8 mouse cellular contexts compared by ENCODE assay signal in the genomic region with DNA sequence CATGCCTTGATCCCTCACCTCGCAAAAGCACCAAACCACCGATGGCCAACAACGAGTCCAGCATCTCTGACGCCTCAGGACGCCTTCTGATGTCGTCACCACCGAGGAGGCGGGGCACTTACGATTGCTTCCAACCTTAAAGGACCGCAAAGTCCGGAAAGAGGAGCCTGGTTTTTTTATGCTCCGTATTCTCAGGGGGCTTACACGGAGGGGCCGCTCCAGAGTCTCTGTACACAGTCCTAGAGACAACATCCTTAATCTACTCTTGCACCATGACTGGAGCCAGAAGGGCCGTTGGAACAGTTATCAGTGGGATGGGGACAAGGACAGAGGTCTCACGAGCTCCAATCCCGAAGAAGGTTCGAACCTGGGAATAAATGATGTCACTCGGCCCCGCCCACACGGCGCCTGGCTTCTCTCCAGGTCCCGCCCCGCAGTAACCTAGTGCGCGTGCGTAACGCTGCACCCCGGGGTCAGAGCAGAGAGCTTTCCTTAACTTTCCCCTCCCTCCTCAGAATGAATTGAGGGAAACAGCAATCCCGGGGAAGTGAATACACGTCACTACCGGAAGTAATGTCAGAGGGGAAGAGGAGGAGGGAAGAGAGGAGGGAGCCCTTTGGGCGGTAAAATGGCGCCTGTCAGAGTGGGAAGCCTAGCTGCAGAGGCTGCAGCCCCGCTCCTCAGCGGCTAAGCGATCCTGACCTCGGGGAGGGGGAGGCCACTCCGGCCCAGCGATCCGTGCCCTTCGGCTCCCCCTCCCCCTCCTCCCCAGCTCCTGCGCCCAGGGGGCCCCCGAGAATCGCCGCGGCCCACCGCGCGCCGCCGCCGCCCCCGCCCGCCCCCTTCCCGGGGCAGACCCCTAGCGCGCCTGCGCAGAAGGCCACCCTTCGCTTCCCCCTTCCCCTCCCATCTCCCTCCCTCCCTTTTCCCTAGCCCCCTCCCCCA. TPM values are rescaled to one million over a fixed set of nuclear protein-coding genes. Genes with fewer than 3 reads are reported as not detected.
DNase-seq lines count a peak whose midpoint lies in the region; ATAC-seq and TF ChIP-seq lines count a peak whose summit lies in the region.

No protein-coding gene starts in this region.

- peak overlapping the region; percentile 97 for H3K9ac ChIP-seq in embryonic facial prominence, embryonic 15.5 days
- peak overlapping the region; percentile 96 for H3K9ac ChIP-seq in limb, embryonic 14.5 days (ENCODE audit: low read depth, low read length, severe bottlenecking)
- peak overlapping the region; percentile 87 for H3K9ac ChIP-seq in midbrain, postnatal 0 days (replicated peaks; ENCODE audit: low read length, poor library complexity, severe bottlenecking)

- H3K9me3 ChIP-seq in embryonic facial prominence, embryonic 15.5 days (replicated peaks) = no peaks in the 10 kb centered on the region
- no peaks in the 10 kb centered on the region for H3K9me3 ChIP-seq in limb, embryonic 14.5 days (ENCODE audit: control insufficient read depth, low read length)
- no peaks in the 10 kb centered on the region for H3K9me3 ChIP-seq in midbrain, postnatal 0 days (ENCODE audit: low read length)

- under 1% methylated on average over 58 of the region's 60 CpGs for WGBS in bone marrow, adult 2 months
- under 1% methylated on average over 42 of the region's 60 CpGs for WGBS in embryonic facial prominence, embryonic 15.5 days
- WGBS in limb, embryonic 14.5 days = under 1% methylated on average over 37 of the region's 60 CpGs
- WGBS in midbrain, postnatal 0 days = under 1% methylated on average over 41 of the region's 60 CpGs

- DNase-seq in 416B (ENCODE audit: low read depth) = peak; percentile 100
- DNase-seq in heart, adult 8-10 months (ENCODE audit: low spot score) = peak; percentile 99
- DNase-seq in kidney, adult 9 months = peak; percentile 100
- DNase-seq in limb, embryonic 14.5 days (ENCODE audit: low spot score) = peak; percentile 97
- peak; percentile 98 for DNase-seq in midbrain, postnatal 0 days (ENCODE audit: low spot score)
- peak; percentile 89 to 93 for DNase-seq in spleen, postnatal 14 days (ENCODE audit: low spot score in 2 of 2)

- TF ChIP-seq POLR2A in bone marrow, adult 2 months (IDR thresholded peaks at IDR 0.05; ENCODE audit: borderline replicate concordance, control insufficient read depth, low read depth, low read length) = peak; percentile 96
- TF ChIP-seq POLR2A in limb, embryonic 14.5 days (IDR thresholded peaks at IDR 0.05; ENCODE audit: borderline replicate concordance, extremely low read depth, insufficient read depth, insufficient read length) = peak; percentile 90; the same call in 1 of the 2 replicates

- no peak for TF ChIP-seq CTCF in bone marrow, adult 2 months (IDR thresholded peaks at IDR 0.05; ENCODE audit: control insufficient read depth, insufficient read depth, low read length)
- no peak for TF ChIP-seq CTCF in midbrain, postnatal 0 days (IDR thresholded peaks at IDR 0.05)

- no peaks in the 10 kb centered on the region for H3K27me3 ChIP-seq in embryonic facial prominence, embryonic 15.5 days
- no peaks in the 10 kb centered on the region for H3K27me3 ChIP-seq in limb, embryonic 14.5 days (ENCODE audit: control insufficient read depth, insufficient read depth, low read length)
- no peaks in the 10 kb centered on the region for H3K27me3 ChIP-seq in midbrain, postnatal 0 days (ENCODE audit: insufficient read depth, low read length)

- ATAC-seq in embryonic facial prominence, embryonic 15.5 days (ENCODE audit: insufficient number of reproducible peaks, low FRiP score, low TSS enrichment, low read depth) = peak; percentile 95
- ATAC-seq in limb, embryonic 14.5 days (ENCODE audit: low FRiP score, low read depth) = peak; percentile 96
- peak; percentile 93 for ATAC-seq in midbrain, postnatal 0 days (ENCODE audit: low FRiP score)

- H3K36me3 ChIP-seq in embryonic facial prominence, embryonic 15.5 days = peaks cover 43% of the 10 kb centered on the region
- H3K36me3 ChIP-seq in limb, embryonic 14.5 days (ENCODE audit: control insufficient read depth, insufficient read depth, low read length) = peaks cover 38% of the 10 kb centered on the region
- H3K36me3 ChIP-seq in midbrain, postnatal 0 days (ENCODE audit: insufficient read depth, low read length) = peaks cover 18% of the 10 kb centered on the region

- H3K4me1 ChIP-seq in bone marrow, adult 2 months (ENCODE audit: control insufficient read depth, insufficient read depth, low read length) = no peaks in the 10 kb centered on the region; the same call in 1 of the 2 replicates
- peaks cover 27% of the 10 kb centered on the region for H3K4me1 ChIP-seq in embryonic facial prominence, embryonic 15.5 days
- H3K4me1 ChIP-seq in limb, embryonic 14.5 days (ENCODE audit: control insufficient read depth, insufficient read depth, low read length) = peaks cover 19% of the 10 kb centered on the region
- peaks cover 17% of the 10 kb centered on the region for H3K4me1 ChIP-seq in midbrain, postnatal 0 days (ENCODE audit: insufficient read depth, low read length)

- peak overlapping the region; percentile 72 for H3K4me3 ChIP-seq in bone marrow, adult 2 months (replicated peaks; ENCODE audit: control insufficient read depth, low read depth, low read length)
- peak overlapping the region; percentile 99 for H3K4me3 ChIP-seq in embryonic facial prominence, embryonic 15.5 days (replicated peaks)
- peak overlapping the region; percentile 99 for H3K4me3 ChIP-seq in limb, embryonic 14.5 days (replicated peaks; ENCODE audit: low read length)
- H3K4me3 ChIP-seq in midbrain, postnatal 0 days (ENCODE audit: low read depth, low read length) = peak overlapping the region; percentile 89

- peak overlapping the region; percentile 93 for H3K27ac ChIP-seq in bone marrow, adult 2 months (ENCODE audit: control insufficient read depth, insufficient read depth, low read depth, low read length, poor library complexity)
- peak overlapping the region; percentile 100 for H3K27ac ChIP-seq in embryonic facial prominence, embryonic 15.5 days (replicated peaks)
- peak overlapping the region; percentile 97 for H3K27ac ChIP-seq in limb, embryonic 14.5 days (replicated peaks; ENCODE audit: low read depth, low read length)
- H3K27ac ChIP-seq in midbrain, postnatal 0 days (ENCODE audit: low read depth, low read length) = peak overlapping the region; percentile 97

- H3K4me2 ChIP-seq in embryonic facial prominence, embryonic 15.5 days (replicated peaks) = peak overlapping the region; percentile 71
- H3K4me2 ChIP-seq in limb, embryonic 14.5 days (replicated peaks; ENCODE audit: low read depth, low read length, severe bottlenecking) = peak overlapping the region; percentile 88
- peak overlapping the region; percentile 90 for H3K4me2 ChIP-seq in midbrain, postnatal 0 days (ENCODE audit: low read depth, low read length, poor library complexity, severe bottlenecking)

RNA-seq across cellular contexts. Expression of a gene that starts 0.5 kb away (rescaled TPM):
- 42.5 and 60.6 TPM in 2 replicates for polyA plus RNA-seq in bone marrow, adult 2 months (2011; ENCODE audit: insufficient read depth, insufficient read length, low replicate concordance, missing spikeins)
- 31.6 and 34.9 TPM in 2 replicates for polyA plus RNA-seq in embryonic facial prominence, embryonic 15.5 days (2015; fragmentation: Nextera tagmentation; extraction: Ambion mirVana)
- 100 to 1,000 TPM; 144 to 172 (median 168) TPM for total RNA-seq in heart, adult 8-10 months (2022)
- polyA plus RNA-seq in limb, embryonic 14.5 days (2012; rRNA removed) = 117 and 125 TPM in 2 replicates
- polyA plus RNA-seq in limb, embryonic 14.5 days (2014; fragmentation: Nextera tagmentation; extraction: Ambion mirVana) = 38.3 and 40.1 TPM in 2 replicates
- total RNA-seq in midbrain, postnatal 0 days (2014; rRNA removed) = 39.6 and 42.9 TPM in 2 replicates
- polyA plus RNA-seq in midbrain, postnatal 0 days (2015; fragmentation: Nextera tagmentation; extraction: Ambion mirVana) = 22.3 and 24.1 TPM in 2 replicates

RNA-seq across cellular contexts. Expression of a gene that starts 1.8 kb away (rescaled TPM):
- polyA plus RNA-seq in bone marrow, adult 2 months (2011; ENCODE audit: insufficient read depth, insufficient read length, low replicate concordance, missing spikeins) = 27.2 and 50.6 TPM in 2 replicates
- 112 and 113 TPM in 2 replicates for polyA plus RNA-seq in embryonic facial prominence, embryonic 15.5 days (2015; fragmentation: Nextera tagmentation; extraction: Ambion mirVana)
- total RNA-seq in heart, adult 8-10 months (2022) = 10 to 100 TPM; 41.7 to 57.3 (median 48.1) TPM
- polyA plus RNA-seq in limb, embryonic 14.5 days (2012; rRNA removed) = 101 and 111 TPM in 2 replicates
- 118 and 122 TPM in 2 replicates for polyA plus RNA-seq in limb, embryonic 14.5 days (2014; fragmentation: Nextera tagmentation; extraction: Ambion mirVana)
- total RNA-seq in midbrain, postnatal 0 days (2014; rRNA removed) = 109 and 157 TPM in 2 replicates
- 171 and 182 TPM in 2 replicates for polyA plus RNA-seq in midbrain, postnatal 0 days (2015; fragmentation: Nextera tagmentation; extraction: Ambion mirVana)

RNA-seq across cellular contexts. Expression of a gene that starts 10.5 kb away (rescaled TPM):
- 204 and 443 TPM in 2 replicates for polyA plus RNA-seq in bone marrow, adult 2 months (2011; ENCODE audit: insufficient read depth, insufficient read length, low replicate concordance, missing spikeins)
- polyA plus RNA-seq in embryonic facial prominence, embryonic 15.5 days (2015; fragmentation: Nextera tagmentation; extraction: Ambion mirVana) = 543 and 559 TPM in 2 replicates
- 100 to 1,000 TPM; 287 to 342 (median 325) TPM for total RNA-seq in heart, adult 8-10 months (2022)
- polyA plus RNA-seq in limb, embryonic 14.5 days (2012; rRNA removed) = 431 and 477 TPM in 2 replicates
- polyA plus RNA-seq in limb, embryonic 14.5 days (2014; fragmentation: Nextera tagmentation; extraction: Ambion mirVana) = 574 and 593 TPM in 2 replicates
- 197 and 226 TPM in 2 replicates for total RNA-seq in midbrain, postnatal 0 days (2014; rRNA removed)
- polyA plus RNA-seq in midbrain, postnatal 0 days (2015; fragmentation: Nextera tagmentation; extraction: Ambion mirVana) = 501 and 511 TPM in 2 replicates

RNA-seq across cellular contexts. Expression of a gene that starts 15.1 kb away (rescaled TPM):
- polyA plus RNA-seq in bone marrow, adult 2 months (2011; ENCODE audit: insufficient read depth, insufficient read length, low replicate concordance, missing spikeins) = 26.8 and 72.4 TPM in 2 replicates
- 77.8 and 83.0 TPM in 2 replicates for polyA plus RNA-seq in embryonic facial prominence, embryonic 15.5 days (2015; fragmentation: Nextera tagmentation; extraction: Ambion mirVana)
- 10 to 100 TPM; 21.0 to 24.9 (median 23.6) TPM for total RNA-seq in heart, adult 8-10 months (2022)
- 66.7 and 69.2 TPM in 2 replicates for polyA plus RNA-seq in limb, embryonic 14.5 days (2012; rRNA removed)
- polyA plus RNA-seq in limb, embryonic 14.5 days (2014; fragmentation: Nextera tagmentation; extraction: Ambion mirVana) = 51.7 and 60.5 TPM in 2 replicates
- total RNA-seq in midbrain, postnatal 0 days (2014; rRNA removed) = 42.4 and 45.2 TPM in 2 replicates
- 37.6 and 40.0 TPM in 2 replicates for polyA plus RNA-seq in midbrain, postnatal 0 days (2015; fragmentation: Nextera tagmentation; extraction: Ambion mirVana)

RNA-seq across cellular contexts. Expression of a gene that starts 15.9 kb away (rescaled TPM):
- polyA plus RNA-seq in bone marrow, adult 2 months (2011; ENCODE audit: insufficient read depth, insufficient read length, low replicate concordance, missing spikeins) = not detected in 2 replicates
- 37.5 and 57.4 TPM in 2 replicates for polyA plus RNA-seq in embryonic facial prominence, embryonic 15.5 days (2015; fragmentation: Nextera tagmentation; extraction: Ambion mirVana)
- 1 to 10 TPM in 1 of 4 experiments, not detected in 3; 1.1 TPM for total RNA-seq in heart, adult 8-10 months (2022)
- 6.3 and 8.7 TPM in 2 replicates for polyA plus RNA-seq in limb, embryonic 14.5 days (2012; rRNA removed)
- polyA plus RNA-seq in limb, embryonic 14.5 days (2014; fragmentation: Nextera tagmentation; extraction: Ambion mirVana) = 6.1 and 7.6 TPM in 2 replicates
- total RNA-seq in midbrain, postnatal 0 days (2014; rRNA removed) = not detected in 2 replicates
- 0.57 TPM in 1 of 2 replicates, not detected in the other for polyA plus RNA-seq in midbrain, postnatal 0 days (2015; fragmentation: Nextera tagmentation; extraction: Ambion mirVana)

Comparison
In these comparisons a context has a peak if more than half of its experiments do, and no peak if none do; other contexts are left out.
1. Peak in every context shown above with its lines: DNase-seq, ATAC-seq, H3K4me3 ChIP-seq and H3K27ac ChIP-seq.